Comparison of ENCODE assay signal across 15 mouse cellular contexts in genomic region chr1:92111026-92111425, GRCm38 (mm10).
"Had no signal": no experiment of that assay in that cellular context is flagged by ENCODE, and none has a peak within 500 bp of the region (broad histone marks: within the 10 kb centered on the region; RNA-seq: fewer than 3 reads in every experiment).

No protein-coding gene starts in this region.

- H3K27ac ChIP-seq: layer of hippocampus, adult 2 months; liver, embryonic 13.5 days; macrophage; midbrain, embryonic 13.5 days had no signal

- DNase-seq: kidney, adult 18-20 months; kidney, adult 9 months; kidney, postnatal 25 days; layer of hippocampus, adult 9-11 months; liver, embryonic 13.5 days; lung, embryonic 14.5 days; right cerebral cortex, adult 18-20 months; right cerebral cortex, postnatal 14 days; right cerebral cortex, postnatal 4 days; thymus, adult 18-20 months; thymus, postnatal 36 days had no signal

- H3K4me2 ChIP-seq: liver, embryonic 13.5 days; lung, embryonic 14.5 days; midbrain, embryonic 13.5 days had no signal

- H3K27me3 ChIP-seq: liver, embryonic 13.5 days; midbrain, embryonic 13.5 days had no signal

- H3K4me1 ChIP-seq: midbrain, embryonic 13.5 days had no signal

- H3K9ac ChIP-seq: liver, embryonic 13.5 days; lung, embryonic 14.5 days; midbrain, embryonic 13.5 days had no signal

- ATAC-seq: lung, postnatal 0 days; midbrain, embryonic 13.5 days had no signal

- H3K9me3 ChIP-seq: liver, embryonic 13.5 days; midbrain, embryonic 13.5 days had no signal

- H3K36me3 ChIP-seq: liver, embryonic 13.5 days; midbrain, embryonic 13.5 days had no signal

- H3K4me3 ChIP-seq: layer of hippocampus, adult 2 months; liver, embryonic 13.5 days; midbrain, embryonic 13.5 days had no signal
